Mouse (Mus musculus) forebrain, embryonic 14.5 days (tissue): ENCODE data around the gene Ciapin1. TPM values are rescaled to one million over a fixed set of nuclear protein-coding genes. Genes with fewer than 3 reads are reported as not detected.
"Not testable (repeated sequence)": the region's sequence is repeated elsewhere in the genome, so short reads cannot be mapped to it uniquely, and the experiment has no call there.

Experiments
- ATAC-seq: fragments of 200-750 bp; cut with Nextera tagmentation; 2 replicates; pipeline ENCODE4 v1.8.0; 2017; ENCODE audit warnings: mild to moderate bottlenecking, moderate library complexity
- DNase-seq: peaks from one replicate; pipeline ENCODE4 v3.0.0-alpha.2; 2015; ENCODE audit warnings: low spot score
- H3K27ac ChIP-seq: fragments of 300-500 bp; sonication (generic); 2 replicates; pipeline ENCODE4 v1.5.1; 2014; ENCODE audit warnings: low read depth, mild to moderate bottlenecking, control low read depth, low read length, moderate library complexity
- H3K27me3 ChIP-seq: fragments of 300-500 bp; sonication (generic); replicated peaks from 2 replicates; pipeline ENCODE4 v1.6.1; 2014; ENCODE audit warnings: low read length, control low read depth, mixed read lengths; ENCODE audit not compliant: control insufficient read depth, insufficient read depth
- H3K36me3 ChIP-seq: fragments of 300-500 bp; sonication (generic); 2 replicates; pipeline ENCODE4 v1.6.1; 2014; ENCODE audit warnings: low read length, control low read depth; ENCODE audit not compliant: control insufficient read depth, insufficient read depth
- H3K4me1 ChIP-seq: fragments of 300-500 bp; sonication (generic); 2 replicates; pipeline ENCODE4 v1.6.1; 2014; ENCODE audit warnings: antibody characterized with exemption, low read length, control low read depth; ENCODE audit not compliant: control insufficient read depth, insufficient read depth
- H3K4me2 ChIP-seq: fragments of 300-500 bp; sonication (generic); 2 replicates; pipeline ENCODE4 v1.6.1; 2014; ENCODE audit warnings: mild to moderate bottlenecking, control low read depth, low read length
- H3K4me3 ChIP-seq: fragments of 300-500 bp; sonication (generic); 2 replicates; pipeline ENCODE4 v1.5.1; 2014; ENCODE audit warnings: low read depth, low read length, control low read depth
- H3K9ac ChIP-seq: fragments of 300-500 bp; sonication (generic); 2 replicates; pipeline ENCODE4 v1.6.1; 2014; ENCODE audit warnings: mild to moderate bottlenecking, low read length, control low read depth, moderate library complexity
- H3K9me3 ChIP-seq: fragments of 300-500 bp; sonication (generic); replicated peaks from 2 replicates; pipeline ENCODE4 v1.6.1; 2016; ENCODE audit warnings: low read length, control low read depth, mixed read lengths; ENCODE audit not compliant: control insufficient read depth
- WGBS: fragments of 180-500 bp; shearing (Covaris S2); extraction: QIAGEN DNeasy Blood & Tissue Kit; methylation state at CpG from one replicate; pipeline ENCODE4 v1.1.7; 2014; 5-methylcytosine and 5-hydroxymethylcytosine counted together
- polyA plus RNA-seq: library from polyadenylated mRNA; unstranded; fragments of >200 nt; fragmentation: Nextera tagmentation; extraction: Ambion mirVana; gene quantifications from 2 replicates; pipeline ENCODE4 v1.2.1, GENCODE M21; 2014

Gene Ciapin1
- polyA plus RNA-seq, 1 experiment from 2014 or later, result 147 TPM

GRCm38 (mm10) chr8:94862487-94863220 lies 24.5 kb upstream of the Ciapin1 start:
- Histone ChIP-seq H3K4me1 (no peaks in the 10 kb centered on the region), H3K9me3 (no peaks in the 10 kb centered on the region), H3K36me3 (peaks cover 68% of the 10 kb centered on the region), H3K27me3 (no peaks in the 10 kb centered on the region), H3K4me2 (no peak overlapping the region), H3K4me3 (no peak overlapping the region), H3K9ac (no peak overlapping the region), H3K27ac (no peak overlapping the region)
- WGBS, result 88% methylated on average over 12 of the region's 12 CpGs
- ATAC-seq (no peak), DNase-seq (no peak)

- Histone ChIP-seq H3K4me1 (no peaks in the 10 kb centered on the region), H3K9me3 (no peaks in the 10 kb centered on the region), H3K27me3 (no peaks in the 10 kb centered on the region), H3K9ac (no peak overlapping the region), H3K4me3 (no peak overlapping the region), H3K4me2 (no peak overlapping the region), H3K36me3 (peaks cover 62% of the 10 kb centered on the region), H3K27ac (no peak overlapping the region)
- ATAC-seq (no peak), DNase-seq (peak; percentile 66)
- WGBS, result 76% methylated on average over 8 of the region's 8 CpGs
Observed at GRCm38 (mm10) chr8:94861352-94861910, 23.3 kb upstream of the Ciapin1 start.

- no peaks in the 10 kb centered on the region for H3K9me3 ChIP-seq
- H3K4me2 ChIP-seq, result peak within 1 kb of the TSS; percentile 72
- peak within 1 kb of the TSS; percentile 93 for H3K9ac ChIP-seq
- ATAC-seq (peak; percentile 89), DNase-seq (peak; percentile 92)
- WGBS, result under 1% methylated on average over 68 of the region's 68 CpGs
- no peaks in the 10 kb centered on the region for H3K4me1 ChIP-seq
- H3K27ac ChIP-seq, result peak within 1 kb of the TSS; percentile 35
- peak within 1 kb of the TSS; percentile 83 for H3K4me3 ChIP-seq
- H3K27me3 ChIP-seq, result no peaks in the 10 kb centered on the region
- H3K36me3 ChIP-seq, result peaks cover 44% of the 10 kb centered on the region
Observed at GRCm38 (mm10) chr8:94857346-94858173, 19.4 kb upstream of the Ciapin1 start, which contains the start of gene Polr2c. Polr2c (plus strand) TSS chr8:94857450.

GRCm38 (mm10) chr8:94857011-94857345 lies 18.8 kb upstream of the Ciapin1 start:
- Histone ChIP-seq H3K36me3 (peaks cover 40% of the 10 kb centered on the region), H3K4me3 (no peak overlapping the region; the same call in 1 of the 2 replicates), H3K27ac (no peak overlapping the region), H3K4me2 (no peak overlapping the region), H3K9me3 (no peaks in the 10 kb centered on the region), H3K4me1 (no peaks in the 10 kb centered on the region), H3K9ac (no peak overlapping the region; the same call in 1 of the 2 replicates), H3K27me3 (no peaks in the 10 kb centered on the region)
- WGBS, result 28% methylated on average over 5 of the region's 5 CpGs
- no peak for DNase-seq
- ATAC-seq, result no peak

GRCm38 (mm10) chr8:94854761-94855160 lies 16.6 kb upstream of the Ciapin1 start:
- not testable (repeated sequence) for H3K4me3 ChIP-seq, H3K4me2 ChIP-seq, H3K9me3 ChIP-seq, ATAC-seq, H3K27ac ChIP-seq, H3K27me3 ChIP-seq, DNase-seq, H3K4me1 ChIP-seq, H3K9ac ChIP-seq
- 87% methylated on average over 11 of the region's 11 CpGs for WGBS
- H3K36me3 ChIP-seq, result peaks cover 45% of the 10 kb centered on the region

GRCm38 (mm10) chr8:94850049-94850448 lies 11.9 kb upstream of the Ciapin1 start:
- 93% methylated on average over 5 of the region's 5 CpGs for WGBS
- Histone ChIP-seq H3K4me3 (no peak overlapping the region), H3K9me3 (no peaks in the 10 kb centered on the region), H3K27me3 (no peaks in the 10 kb centered on the region), H3K27ac (no peak overlapping the region), H3K36me3 (peaks cover 73% of the 10 kb centered on the region), H3K4me1 (no peaks in the 10 kb centered on the region), H3K4me2 (no peak overlapping the region), H3K9ac (no peak overlapping the region)
- ATAC-seq (no peak), DNase-seq (no peak)

GRCm38 (mm10) chr8:94841183-94841582 lies 3.0 kb upstream of the Ciapin1 start:
- Histone ChIP-seq H3K4me2 (no peak overlapping the region), H3K4me1 (peaks cover 9% of the 10 kb centered on the region), H3K36me3 (peaks cover 22% of the 10 kb centered on the region), H3K4me3 (no peak overlapping the region), H3K27me3 (no peaks in the 10 kb centered on the region), H3K9ac (no peak overlapping the region), H3K9me3 (no peaks in the 10 kb centered on the region), H3K27ac (no peak overlapping the region)
- DNase-seq (no peak), ATAC-seq (no peak)
- 47% methylated on average over 2 of the region's 2 CpGs for WGBS

GRCm38 (mm10) chr8:94838600-94838999 lies 442 bp upstream of the Ciapin1 start:
- H3K36me3 ChIP-seq, result peaks cover under 1% of the 10 kb centered on the region; the same call in 1 of the 2 replicates
- no peaks in the 10 kb centered on the region for H3K9me3 ChIP-seq
- H3K27ac ChIP-seq, result peak overlapping the region; percentile 72
- peaks cover 9% of the 10 kb centered on the region for H3K4me1 ChIP-seq
- peak; percentile 63 for DNase-seq
- peak; percentile 54 for ATAC-seq
- H3K4me2 ChIP-seq, result peak overlapping the region; percentile 81
- WGBS, result under 1% methylated on average over 24 of the region's 24 CpGs
- H3K9ac ChIP-seq, result peak overlapping the region; percentile 92
- no peaks in the 10 kb centered on the region for H3K27me3 ChIP-seq
- peak overlapping the region; percentile 87 for H3K4me3 ChIP-seq
